Mouse (Mus musculus) gastrocnemius, postnatal 4 days (tissue): ENCODE results near the gene Ctrb1. TPM values are rescaled to one million over a fixed set of nuclear protein-coding genes. Genes with fewer than 3 reads are reported as not detected.
A peak's percentile ranks its signal among the peaks of the same experiment; 100 is the strongest.
"Not testable (repeated sequence)": the region's sequence is repeated elsewhere in the genome, so short reads cannot be mapped to it uniquely, and the experiment has no call there.

Experiments
- DNase-seq, 2 experiments: peaks; one replicate each; pipeline ENCODE4 v3.0.0; 2021 to 2022; ENCODE audit warnings: low spot score in 2 of 2, mixed read lengths in 2 of 2
- total RNA-seq, 2 experiments: library from RNA; stranded (reverse); gene quantifications; 2 replicates each; pipeline ENCODE4 v1.2.3; 2021

Ctrb1 gene
- total RNA-seq, 2 experiments from 2014 or later, result 0.32 TPM; not detected in 1

DNA sequence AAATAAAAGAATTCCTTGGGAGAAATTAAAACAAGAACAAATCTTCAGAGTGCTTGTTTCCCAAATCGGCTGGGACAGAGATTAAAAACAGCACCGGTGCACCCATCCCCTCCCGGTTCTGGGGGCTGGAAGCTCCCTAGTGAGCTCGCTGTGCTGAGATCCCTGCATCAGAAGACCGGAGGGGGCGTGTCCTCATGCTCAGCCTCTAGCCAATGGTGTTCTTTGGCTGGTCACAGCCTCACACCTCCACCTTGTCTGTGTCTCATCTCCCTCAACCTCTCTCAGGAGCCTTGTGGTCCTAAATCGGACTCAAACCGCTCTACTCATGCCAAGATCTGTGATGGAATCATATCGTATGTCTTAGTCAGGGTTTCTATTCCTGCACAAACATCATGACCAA, 8.3 kb downstream of the Ctrb1 start:
- DNase-seq, result no peak

DNA sequence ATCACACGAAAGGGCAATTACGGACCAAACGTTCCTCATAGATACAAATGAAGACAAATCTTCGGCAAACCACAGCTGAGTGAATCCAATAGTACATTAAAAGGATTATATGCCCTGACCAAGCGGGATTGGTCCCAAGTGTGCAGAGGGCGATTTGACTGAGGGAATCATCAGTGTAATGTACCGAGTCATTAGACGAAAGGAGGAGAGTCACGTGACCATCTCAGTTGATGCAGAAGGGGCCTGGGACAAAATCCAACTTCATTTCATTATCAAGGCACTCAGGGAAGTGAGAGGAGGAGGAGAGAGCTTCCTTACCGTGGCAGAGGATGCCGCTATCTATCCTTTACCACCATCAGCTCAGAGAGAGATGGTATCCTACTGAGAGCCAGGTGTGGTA, 9.7 kb downstream of the Ctrb1 start:
- DNase-seq, result no peak

DNA sequence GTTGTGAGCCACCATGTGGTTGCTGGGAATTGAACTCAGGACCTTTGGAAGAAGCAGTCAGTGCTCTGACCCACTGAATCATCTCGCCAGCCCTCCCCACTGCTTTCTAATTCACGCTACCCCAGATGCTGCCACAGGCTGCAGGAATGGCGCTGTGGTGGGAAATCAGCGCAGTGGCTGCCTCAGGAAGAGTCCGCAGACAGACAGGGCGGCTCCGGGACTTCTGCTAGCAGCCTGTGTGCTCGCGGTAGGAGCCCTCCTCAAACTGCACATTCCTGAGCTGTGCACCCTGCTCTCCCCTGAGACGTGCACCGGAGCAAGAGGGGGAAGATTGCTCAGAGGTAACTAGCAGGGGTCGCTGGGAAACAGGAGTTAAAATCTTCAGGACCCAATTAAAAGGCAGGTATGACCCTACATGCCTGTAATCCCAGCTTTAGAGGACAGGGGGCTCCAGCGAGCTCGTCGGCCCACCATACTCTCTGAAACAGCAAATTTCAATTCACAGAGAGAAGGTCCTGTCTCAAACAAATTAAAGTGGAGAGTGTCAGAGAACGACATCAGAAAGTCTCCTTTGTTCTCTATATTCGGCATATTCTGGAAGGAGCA, 10.3 kb downstream of the Ctrb1 start:
- no peak for DNase-seq

DNA sequence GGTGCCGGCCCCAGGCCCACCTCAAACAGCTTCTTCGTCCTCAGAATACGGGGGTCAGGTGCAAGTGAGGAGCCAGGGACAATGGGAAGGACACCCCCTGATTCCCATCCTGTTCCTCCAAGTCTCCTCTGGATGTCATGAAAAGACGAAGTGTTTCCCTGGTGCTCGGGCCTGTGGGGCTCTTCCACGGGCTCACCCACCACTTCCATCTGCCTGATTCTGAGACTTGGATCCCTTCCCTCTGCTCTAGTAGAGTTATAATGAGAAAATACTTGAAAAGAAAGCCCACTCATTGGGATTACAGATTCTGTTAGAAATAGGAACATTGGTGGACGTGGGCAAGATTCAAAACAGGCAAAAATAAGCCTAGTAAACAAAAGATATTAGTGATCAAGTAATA, 12.0 kb downstream of the Ctrb1 start:
- DNase-seq, result no peak

DNA sequence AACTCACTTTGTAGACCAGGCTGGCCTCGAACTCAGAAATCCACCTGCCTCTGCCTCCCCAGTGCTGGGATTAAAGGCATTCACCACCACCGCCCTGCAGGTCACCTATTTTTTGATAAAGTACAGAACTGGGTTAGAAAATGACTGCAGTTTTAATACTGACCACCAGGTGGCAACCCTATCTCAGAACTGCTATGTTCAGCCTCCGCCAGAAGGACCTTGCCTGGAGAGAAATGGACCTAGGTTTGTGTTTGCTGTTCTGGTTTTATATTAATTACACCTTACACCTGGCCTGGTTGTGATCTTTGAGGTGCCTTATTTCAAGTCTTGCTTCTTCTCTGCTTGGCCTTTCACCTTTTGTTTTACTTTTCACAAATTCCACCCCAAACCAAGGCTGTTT, 12.7 kb downstream of the Ctrb1 start:
- DNase-seq, result peak in 1 of 2 experiments; percentile 61

DNA sequence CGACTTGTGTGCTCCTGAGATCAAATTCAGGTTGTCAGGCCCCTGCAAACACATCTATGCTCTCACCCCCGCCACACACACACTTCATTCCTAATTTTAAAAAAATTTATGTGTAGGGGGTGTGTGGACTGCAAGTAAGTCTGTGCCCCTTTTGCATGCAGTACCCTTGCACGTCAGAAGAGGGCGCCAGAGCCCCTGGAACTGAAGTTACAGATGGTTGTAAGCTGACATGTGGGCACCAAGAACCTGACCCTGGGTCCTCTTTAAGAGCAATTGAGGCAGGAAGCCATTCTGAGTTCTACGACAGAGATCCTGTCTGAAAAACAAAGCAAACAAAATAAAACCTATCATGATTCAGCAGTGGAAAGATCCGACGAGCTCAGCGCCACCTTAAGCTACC, 14.6 kb downstream of the Ctrb1 start:
- no peak for DNase-seq

DNA sequence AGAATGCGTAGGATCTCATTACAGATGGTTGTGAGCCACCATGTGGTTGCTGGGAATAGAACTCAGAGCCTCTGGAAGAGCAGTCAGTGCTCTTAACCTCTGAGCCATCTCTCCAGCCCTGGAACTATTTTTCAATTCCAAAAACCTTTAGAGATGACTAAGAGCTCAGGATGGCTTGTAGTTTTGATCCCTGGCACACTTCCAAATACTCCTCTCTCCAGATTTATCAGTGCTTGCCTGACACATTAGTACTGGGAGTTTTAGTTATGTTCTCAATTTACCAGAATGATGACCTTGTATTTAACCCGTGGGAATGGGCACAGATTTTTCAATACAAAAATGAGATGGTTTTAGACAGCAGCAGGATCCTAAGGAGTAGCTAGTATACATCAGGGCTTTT, 24.1 kb downstream of the Ctrb1 start:
- DNase-seq, result no peak

DNA sequence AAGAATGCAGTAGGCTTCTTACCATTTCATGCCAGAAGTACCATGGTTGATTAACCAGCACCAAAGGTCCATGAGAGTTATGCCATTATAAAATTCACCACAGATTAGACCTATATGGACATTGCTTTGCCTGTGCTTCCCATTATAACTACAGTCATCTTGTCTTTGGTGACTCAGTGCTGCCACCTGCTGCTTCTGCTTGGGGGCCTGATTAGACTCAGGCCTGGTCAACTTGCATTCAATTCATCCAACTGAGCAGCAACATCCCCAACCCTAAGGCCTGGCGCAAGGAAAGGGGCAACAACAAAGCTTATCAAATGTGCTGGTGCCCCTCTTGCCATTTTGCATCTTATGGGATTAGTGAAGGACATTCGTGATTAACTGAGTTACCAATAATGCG, 28.3 kb downstream of the Ctrb1 start:
- DNase-seq, result peak; percentile 35 to 73

DNA sequence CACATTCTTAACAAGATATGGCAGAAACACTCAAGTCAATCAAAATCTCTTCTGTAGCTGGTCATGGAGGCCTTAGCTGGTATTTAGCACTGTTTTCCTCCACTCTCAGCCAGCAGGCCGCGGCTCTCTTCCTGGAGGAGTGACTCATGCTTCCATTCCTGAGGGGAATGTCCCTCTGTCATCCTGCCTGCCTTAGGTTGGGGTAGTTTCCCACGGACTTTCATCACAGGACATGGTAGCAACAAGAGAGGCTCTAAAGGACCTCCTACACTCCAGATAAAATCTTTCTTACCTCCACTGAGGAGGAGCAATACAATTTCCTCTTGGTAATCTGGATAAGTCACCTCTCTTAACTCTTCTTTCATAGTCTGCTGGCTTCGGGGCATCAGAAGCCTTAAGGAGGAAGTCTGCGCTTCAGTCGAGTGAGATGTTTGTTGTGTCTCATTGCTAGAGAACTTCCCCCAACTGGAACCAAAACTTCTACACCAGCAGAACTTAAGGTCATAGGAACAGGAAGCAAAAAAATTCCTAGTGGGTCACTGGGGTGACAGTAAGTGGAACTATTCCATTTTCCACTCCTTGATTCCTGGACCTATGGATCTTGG, 31.9 kb downstream of the Ctrb1 start:
- DNase-seq, result no peak

DNA sequence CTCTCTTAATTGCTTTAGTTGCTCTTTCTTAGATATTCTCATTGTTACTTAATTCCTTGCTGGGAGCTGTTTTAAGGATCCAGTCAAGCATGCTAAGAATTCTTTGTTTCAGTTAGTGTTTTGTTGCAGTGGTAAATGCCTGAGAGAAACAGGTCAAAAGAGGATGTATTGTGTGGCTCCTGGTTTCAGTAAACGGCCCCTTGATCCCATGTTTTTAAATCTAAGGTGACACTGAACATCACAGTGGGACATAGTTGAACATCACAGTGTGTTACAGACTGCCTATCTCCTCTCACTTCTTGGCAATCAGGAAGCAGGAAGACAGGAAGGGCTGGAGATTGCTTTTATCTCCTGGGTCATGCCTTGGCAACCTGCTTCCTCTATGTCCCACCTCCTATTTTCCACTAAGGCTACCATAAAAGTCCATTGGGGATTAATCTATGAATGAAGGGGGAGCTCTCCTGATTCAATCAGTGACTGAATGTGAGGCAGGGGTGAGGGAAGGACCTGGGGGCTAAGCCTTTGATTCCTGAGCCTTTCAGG, 33.4 kb downstream of the Ctrb1 start:
- no peak for DNase-seq

DNA sequence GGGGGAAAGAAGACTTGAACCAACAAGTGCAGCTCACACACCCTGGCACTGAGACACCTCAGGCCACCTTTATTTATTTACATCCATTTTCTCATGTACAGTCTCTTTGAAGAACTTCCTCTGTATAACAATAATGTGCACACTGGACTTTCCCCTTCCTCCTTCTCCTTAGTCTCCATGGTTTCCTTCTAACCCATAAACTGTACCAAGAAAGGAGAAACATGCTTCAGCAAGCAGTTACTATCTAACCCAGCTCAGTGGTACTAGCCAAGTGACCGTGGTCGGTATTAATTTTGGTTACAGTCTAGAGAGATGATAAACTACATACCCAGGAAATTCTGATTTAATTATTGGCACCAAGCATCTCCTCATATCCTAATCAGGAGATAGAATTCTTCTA, 37.3 kb downstream of the Ctrb1 start:
- no peak for DNase-seq

DNA sequence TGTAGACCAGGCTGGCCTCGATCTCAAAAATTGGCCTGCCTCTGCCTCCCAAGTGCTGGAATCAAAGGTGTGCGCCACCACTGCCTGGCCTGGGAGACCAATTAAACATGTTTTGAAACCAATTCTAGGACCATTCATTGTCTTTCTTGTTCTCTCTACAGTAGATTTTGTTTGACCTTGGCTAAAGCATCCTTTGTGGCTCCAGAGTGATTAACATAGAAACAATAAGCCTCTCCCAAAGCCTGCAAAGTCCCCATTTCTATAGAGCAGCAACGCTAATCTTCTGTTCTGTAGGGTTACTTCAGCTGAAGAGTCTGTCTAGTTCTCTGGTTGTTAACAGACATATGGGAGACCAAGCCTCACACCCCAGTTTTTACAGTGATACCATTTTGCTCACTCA, 40.2 kb downstream of the Ctrb1 start:
- DNase-seq, result no peak

DNA sequence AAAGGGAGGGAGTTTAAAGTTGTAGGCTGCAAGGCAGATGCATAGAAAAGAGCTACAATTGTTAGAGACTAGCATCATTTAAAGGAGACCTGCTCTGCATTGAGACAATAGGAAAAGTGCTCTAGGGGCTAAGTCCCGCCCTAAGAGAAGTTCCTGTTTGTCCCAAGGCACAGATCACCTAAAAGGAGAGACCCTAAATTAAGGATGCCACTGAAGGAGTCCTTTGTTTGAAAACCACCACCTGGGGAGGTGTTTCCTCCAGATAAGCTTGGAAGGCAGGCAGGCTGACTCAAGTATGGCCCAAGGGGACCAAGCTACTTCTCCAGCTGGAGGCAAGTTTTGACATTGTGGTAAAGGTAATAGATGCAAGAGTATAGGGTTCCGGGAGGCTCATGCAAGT, 42.0 kb downstream of the Ctrb1 start:
- DNase-seq, result no peak

DNA sequence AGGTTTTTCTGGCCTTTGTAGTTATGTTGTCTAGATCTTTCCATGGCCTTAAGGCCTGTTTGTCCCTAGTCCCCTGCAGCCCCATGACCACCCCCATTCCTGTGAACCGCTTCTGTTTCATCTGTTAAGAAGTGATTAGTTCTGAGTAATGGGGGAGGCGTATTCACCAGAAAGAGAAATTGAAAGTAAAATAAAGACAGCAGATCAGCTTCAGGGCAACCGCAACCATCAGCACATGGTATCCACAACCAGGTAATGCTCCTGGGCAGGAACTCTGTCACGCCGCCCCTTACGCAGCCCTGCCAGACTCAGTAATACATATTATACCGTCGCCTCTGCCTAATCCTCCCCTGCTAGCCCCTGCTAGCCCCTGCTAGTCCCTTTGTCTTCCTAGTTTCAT, 45.1 kb downstream of the Ctrb1 start:
- no peak for DNase-seq

DNA sequence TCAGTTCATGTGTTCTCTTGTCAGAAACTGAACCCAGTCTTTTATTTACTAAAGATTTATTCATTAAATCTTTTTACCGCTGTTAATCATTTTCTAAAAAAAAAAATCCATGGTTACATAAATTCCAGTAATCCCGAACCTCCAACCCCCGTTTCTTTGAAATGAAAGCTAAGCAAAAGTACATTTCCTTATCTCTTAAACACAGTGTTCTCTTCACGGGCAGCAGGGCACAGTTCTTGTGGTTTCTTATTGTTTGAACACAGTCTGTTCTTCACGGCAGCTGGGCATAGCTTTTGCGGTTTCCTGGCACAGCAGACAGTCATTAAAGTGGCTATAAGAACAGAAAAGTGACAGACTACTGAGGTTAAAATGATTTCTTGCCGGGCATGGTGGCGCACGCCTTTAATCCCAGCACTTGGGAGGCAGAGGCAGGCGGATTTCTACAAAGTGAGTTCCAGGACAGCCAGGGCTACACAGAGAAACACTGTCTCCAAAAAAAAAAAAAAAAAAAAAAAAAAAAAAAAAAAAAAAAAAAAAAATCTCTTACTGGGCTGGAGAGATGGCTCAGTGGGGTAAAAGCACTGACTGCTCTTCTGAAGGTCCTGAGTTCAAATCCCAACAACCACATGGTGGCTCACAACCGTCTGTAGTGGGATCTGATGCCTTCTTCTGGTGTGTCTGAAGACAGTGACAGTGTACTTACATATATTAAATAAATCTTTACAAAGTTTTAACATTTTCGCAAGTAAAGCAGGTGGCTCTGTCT, 46.3 kb downstream of the Ctrb1 start:
- DNase-seq, result not testable (repeated sequence)

DNA sequence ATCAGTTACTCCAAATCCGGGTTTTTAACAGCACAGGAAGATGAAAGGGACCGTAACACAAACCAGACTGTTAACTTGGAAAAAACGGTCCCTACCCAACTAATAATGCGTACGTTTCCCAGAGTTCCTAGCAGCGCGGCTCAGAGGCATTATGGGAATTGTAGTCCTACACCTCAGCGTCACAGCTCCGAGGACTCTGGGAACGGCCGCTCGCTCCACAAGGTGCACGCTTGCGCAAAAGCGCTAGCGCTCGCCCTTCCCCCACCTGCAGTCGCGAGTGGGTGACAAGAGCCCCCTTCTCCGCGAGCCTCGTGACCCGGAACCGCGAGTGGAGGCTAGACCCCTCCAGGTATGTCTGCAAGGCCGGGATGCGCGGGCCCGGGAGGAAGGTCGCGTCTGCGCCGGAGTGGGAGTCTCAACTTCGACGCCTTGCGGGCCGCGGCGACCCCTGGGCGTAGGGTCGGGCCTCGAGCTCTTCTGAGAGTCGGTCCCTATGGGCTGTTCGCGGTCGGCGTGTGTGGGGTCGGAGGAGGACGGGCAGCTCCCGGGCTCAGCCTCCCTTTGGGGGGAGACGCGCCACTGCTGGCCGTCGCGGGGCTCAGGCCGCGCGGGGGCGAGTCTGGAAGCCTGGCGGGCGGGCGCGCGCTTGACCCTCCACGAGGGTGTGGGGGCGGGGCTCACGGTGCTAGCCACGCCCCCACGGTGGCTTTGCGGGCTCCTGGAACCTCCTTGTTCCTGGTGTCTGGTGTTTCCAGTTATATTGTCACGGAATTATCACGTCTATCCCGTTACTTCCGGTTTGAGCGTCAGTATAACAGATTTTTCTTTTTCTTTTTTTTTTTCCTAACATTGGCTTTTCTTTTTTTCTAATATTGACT, 47.3 kb downstream of the Ctrb1 start, which contains the start of gene Zfp1:
TSS of gene Zfp1 (plus strand) at position 138 of the 878 bp plus-strand sequence.
- peak; percentile 82 to 91 for DNase-seq

DNA sequence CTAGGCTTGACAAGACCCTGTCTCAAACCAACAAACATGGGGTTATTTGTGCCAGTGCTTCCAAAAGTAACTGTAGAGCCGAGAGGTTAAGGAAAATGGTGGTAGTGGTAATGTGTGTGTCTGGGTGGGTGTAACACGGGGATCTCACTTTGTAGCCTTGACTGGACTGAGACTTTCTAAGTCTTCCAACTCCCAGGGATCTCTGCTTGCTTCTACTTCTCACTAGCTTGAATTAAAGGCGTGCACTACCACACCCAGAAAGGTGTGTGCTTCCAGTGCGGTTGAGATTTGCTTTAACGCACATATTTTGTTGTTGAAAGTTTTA, 47.9 kb downstream of the Ctrb1 start:
- no peak for DNase-seq

DNA sequence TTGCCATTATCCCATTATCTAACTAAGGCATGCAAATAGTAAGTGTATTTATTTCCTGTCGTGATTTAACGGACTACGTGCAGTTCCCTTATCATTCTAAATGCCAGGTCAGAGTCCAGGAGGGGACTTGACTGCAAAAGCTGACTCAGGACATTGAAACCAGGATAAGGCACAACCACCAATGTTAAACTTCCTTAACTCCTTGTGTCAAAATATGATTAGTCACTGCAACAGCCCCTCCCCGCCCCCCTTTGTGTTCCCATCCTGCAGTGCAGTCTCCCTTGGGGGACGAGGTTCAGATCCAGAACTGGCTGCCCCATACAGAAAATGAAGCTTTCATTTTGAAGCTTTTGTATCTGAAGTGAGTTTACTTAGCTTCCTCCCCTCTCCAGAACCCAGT, 48.3 kb downstream of the Ctrb1 start:
- DNase-seq, result no peak

DNA sequence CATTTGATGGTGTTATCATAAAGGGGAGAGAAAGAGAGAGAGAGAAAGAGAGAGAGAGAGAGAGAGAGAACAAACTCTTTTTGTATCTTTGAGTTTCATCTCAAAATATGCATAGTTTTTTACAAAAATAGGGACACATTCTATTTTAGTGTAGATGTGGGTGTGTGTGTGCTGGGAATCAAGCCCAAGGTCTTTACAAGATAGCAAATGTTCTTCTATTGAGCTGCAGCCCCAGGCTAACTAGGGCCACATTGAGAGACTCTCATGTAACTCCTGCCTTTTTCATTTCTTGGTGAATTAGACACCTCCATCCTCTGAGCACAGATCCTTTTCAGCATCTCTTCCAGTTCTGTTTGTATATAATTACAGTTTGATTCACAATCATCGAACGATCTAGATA, 49.7 kb downstream of the Ctrb1 start:
- DNase-seq, result no peak

DNA sequence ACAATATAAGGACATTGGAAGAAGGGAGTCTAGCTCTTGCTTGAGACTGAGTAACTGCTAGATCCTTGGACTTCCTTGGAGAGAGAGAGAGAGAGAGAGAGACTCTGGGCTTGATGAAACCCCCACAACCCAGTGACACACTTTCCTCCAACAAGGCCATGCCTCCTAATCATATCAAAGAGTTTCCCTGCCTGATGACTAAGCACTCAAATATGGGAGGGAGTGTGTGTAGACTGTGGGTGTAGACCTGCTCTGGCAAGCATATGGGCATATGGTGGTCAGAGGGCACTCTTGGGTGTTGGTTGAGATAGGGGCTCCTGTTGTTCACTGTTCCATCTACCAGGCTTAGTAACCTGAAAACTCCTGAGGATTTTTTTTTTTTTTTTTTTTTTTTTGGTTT, 52.7 kb downstream of the Ctrb1 start:
- no peak for DNase-seq
